Mouse (Mus musculus): ENCODE measurements around the gene Snx17. TPM values are rescaled to one million over a fixed set of nuclear protein-coding genes. Genes with fewer than 3 reads are reported as not detected.

Gene Snx17
- polyA plus RNA-seq, 1 experiment from 2014 or later, result 131 TPM

DNA sequence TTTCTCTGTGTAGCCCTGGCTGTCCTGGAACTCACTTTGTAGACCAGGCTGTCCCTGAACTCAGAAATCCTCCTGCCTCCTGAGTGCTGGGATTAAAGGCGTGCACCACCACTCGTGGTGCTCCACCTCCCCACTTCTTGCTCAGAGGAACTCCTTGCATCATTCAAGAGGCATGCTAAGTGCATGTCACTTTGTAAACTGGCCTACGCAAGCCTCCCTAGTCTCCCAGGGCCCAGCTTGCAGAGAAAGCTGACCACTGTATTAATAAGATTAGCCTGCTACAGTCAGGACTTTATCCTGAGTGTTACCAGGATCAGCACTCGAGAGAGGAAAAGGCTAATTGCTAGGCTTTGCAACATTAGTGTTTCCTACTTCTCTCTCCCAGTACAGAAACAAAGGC lies 24.4 kb upstream of the Snx17 start:
- 83% methylated on average over 4 of the region's 4 CpGs for WGBS
- H3K36me3 ChIP-seq (ENCODE audit: insufficient read depth), result peaks cover 96% of the 10 kb centered on the region
- no peak overlapping the region for H3K4me2 ChIP-seq
- H3K27me3 ChIP-seq (ENCODE audit: insufficient read depth, low read length), result no peaks in the 10 kb centered on the region
- no peak overlapping the region for H3K9ac ChIP-seq
- ATAC-seq (ENCODE audit: insufficient read depth), result no peak
- H3K9me3 ChIP-seq (ENCODE audit: low read depth, low read length), result no peaks in the 10 kb centered on the region
- no peak overlapping the region for H3K4me3 ChIP-seq (ENCODE audit: low read depth, low read length)
- no peaks in the 10 kb centered on the region for H3K4me1 ChIP-seq (ENCODE audit: insufficient read depth)
- H3K27ac ChIP-seq (ENCODE audit: low read depth), result no peak overlapping the region
- DNase-seq, result no peak
- TF ChIP-seq CTCF (IDR thresholded peaks at IDR 0.05; ENCODE audit: low read depth), result no peak

GRCm38 (mm10) chr5:31179301-31179765 lies 13.7 kb upstream of the Snx17 start:
- peak overlapping the region; percentile 93 for H3K4me2 ChIP-seq
- H3K4me1 ChIP-seq (ENCODE audit: insufficient read depth), result peaks cover 6% of the 10 kb centered on the region; the same call in 1 of the 2 replicates
- H3K36me3 ChIP-seq (ENCODE audit: insufficient read depth), result peaks cover under 1% of the 10 kb centered on the region; the same call in 1 of the 2 replicates
- peak overlapping the region; percentile 66 for H3K9ac ChIP-seq
- DNase-seq (peak; percentile 31), ATAC-seq (ENCODE audit: insufficient read depth) (peak; percentile 73)
- no peaks in the 10 kb centered on the region for H3K27me3 ChIP-seq (ENCODE audit: insufficient read depth, low read length)
- no peaks in the 10 kb centered on the region for H3K9me3 ChIP-seq (ENCODE audit: low read depth, low read length)
- TF ChIP-seq CTCF (IDR thresholded peaks at IDR 0.05; ENCODE audit: low read depth), result peak; percentile 28
- peak overlapping the region; percentile 99 for H3K27ac ChIP-seq (ENCODE audit: low read depth)
- under 1% methylated on average over 25 of the region's 25 CpGs for WGBS
- peak overlapping the region; percentile 95 for H3K4me3 ChIP-seq (ENCODE audit: low read depth, low read length)

- peaks cover 6% of the 10 kb centered on the region; the same call in 1 of the 2 replicates for H3K4me1 ChIP-seq (ENCODE audit: insufficient read depth)
- DNase-seq, result peak; percentile 99
- H3K9ac ChIP-seq, result peak within 1 kb of the TSS; percentile 66
- ATAC-seq (ENCODE audit: insufficient read depth), result peak; percentile 98
- H3K9me3 ChIP-seq (ENCODE audit: low read depth, low read length), result no peaks in the 10 kb centered on the region
- WGBS, result under 1% methylated on average over 59 of the region's 59 CpGs
- H3K4me2 ChIP-seq, result peak within 1 kb of the TSS; percentile 93
- H3K4me3 ChIP-seq (ENCODE audit: low read depth, low read length), result peak within 1 kb of the TSS; percentile 95
- no peaks in the 10 kb centered on the region for H3K27me3 ChIP-seq (ENCODE audit: insufficient read depth, low read length)
- peak within 1 kb of the TSS; percentile 99 for H3K27ac ChIP-seq (ENCODE audit: low read depth)
- no peaks in the 10 kb centered on the region for H3K36me3 ChIP-seq (ENCODE audit: insufficient read depth)
- no peak; the same call in 1 of the 2 replicates for TF ChIP-seq CTCF (IDR thresholded peaks at IDR 0.05; ENCODE audit: low read depth)
Measured at GRCm38 (mm10) chr5:31179766-31180630, 13.0 kb upstream of the Snx17 start, which contains the start of the genes Gm29609 and Gtf3c2. Gene Gm29609 (minus strand): TSS chr5:31179911. Gene Gtf3c2 (minus strand): TSS chr5:31180144.

- no peak for ATAC-seq (ENCODE audit: insufficient read depth)
- TF ChIP-seq CTCF (IDR thresholded peaks at IDR 0.05; ENCODE audit: low read depth), result no peak
- WGBS, result 93% methylated on average over 9 of the region's 9 CpGs
- Histone ChIP-seq H3K9ac (no peak overlapping the region), H3K9me3 (ENCODE audit: low read depth, low read length) (no peaks in the 10 kb centered on the region), H3K36me3 (ENCODE audit: insufficient read depth) (no peaks in the 10 kb centered on the region), H3K27me3 (ENCODE audit: insufficient read depth, low read length) (no peaks in the 10 kb centered on the region), H3K27ac (ENCODE audit: low read depth) (no peak overlapping the region), H3K4me1 (ENCODE audit: insufficient read depth) (peaks cover 6% of the 10 kb centered on the region; the same call in 1 of the 2 replicates), H3K4me3 (ENCODE audit: low read depth, low read length) (no peak overlapping the region), H3K4me2 (no peak overlapping the region)
- no peak for DNase-seq
Measured at GRCm38 (mm10) chr5:31181183-31181770, 11.8 kb upstream of the Snx17 start.

GRCm38 (mm10) chr5:31183678-31184077 lies 9.3 kb upstream of the Snx17 start:
- no peak for TF ChIP-seq CTCF (IDR thresholded peaks at IDR 0.05; ENCODE audit: low read depth)
- Histone ChIP-seq H3K36me3 (ENCODE audit: insufficient read depth) (peaks cover 23% of the 10 kb centered on the region), H3K4me1 (ENCODE audit: insufficient read depth) (peaks cover 6% of the 10 kb centered on the region; the same call in 1 of the 2 replicates), H3K4me3 (ENCODE audit: low read depth, low read length) (no peak overlapping the region), H3K4me2 (no peak overlapping the region), H3K27ac (ENCODE audit: low read depth) (no peak overlapping the region), H3K27me3 (ENCODE audit: insufficient read depth, low read length) (no peaks in the 10 kb centered on the region), H3K9ac (no peak overlapping the region), H3K9me3 (ENCODE audit: low read depth, low read length) (no peaks in the 10 kb centered on the region)
- no peak for ATAC-seq (ENCODE audit: insufficient read depth)
- WGBS, result 46% methylated on average over 4 of the region's 4 CpGs
- no peak for DNase-seq

- Histone ChIP-seq H3K4me2 (no peak overlapping the region), H3K9ac (no peak overlapping the region), H3K27me3 (ENCODE audit: insufficient read depth, low read length) (no peaks in the 10 kb centered on the region), H3K4me3 (ENCODE audit: low read depth, low read length) (no peak overlapping the region), H3K36me3 (ENCODE audit: insufficient read depth) (peaks cover 44% of the 10 kb centered on the region), H3K9me3 (ENCODE audit: low read depth, low read length) (no peaks in the 10 kb centered on the region), H3K4me1 (ENCODE audit: insufficient read depth) (peaks cover 5% of the 10 kb centered on the region; the same call in 1 of the 2 replicates), H3K27ac (ENCODE audit: low read depth) (no peak overlapping the region)
- 80% methylated on average over 4 of the region's 4 CpGs for WGBS
- DNase-seq (peak; percentile 42), ATAC-seq (ENCODE audit: insufficient read depth) (no peak)
- TF ChIP-seq CTCF (IDR thresholded peaks at IDR 0.05; ENCODE audit: low read depth), result peak; percentile 47
Measured at GRCm38 (mm10) chr5:31188223-31188840, 4.7 kb upstream of the Snx17 start.

Measured in lung, embryonic 14.5 days (tissue).